Mouse (Mus musculus) MEL (cell line): Measurements from ENCODE around the gene Gtse1.

ENCODE experiments used
- CHD1 ChIP-seq: IDR thresholded peaks from 2 replicates; pipeline ENCODE4 v1.6.1; 2012; ENCODE audit warnings: low read depth, mild to moderate bottlenecking, inconsistent platforms, low read length, improper control_type of control experiment
- CTCF ChIP-seq, 3 experiments: IDR thresholded peaks in 2 of 3; conservative IDR thresholded peaks in 1 of 3; 2 replicates each; pipeline ENCODE4 v1.5.1; 2011 to 2012; ENCODE audit warnings: low read length in 3 of 3, low read depth in 2 of 3, mild to moderate bottlenecking in 2 of 3, improper control_type of control experiment in 1 of 3, inconsistent platforms in 1 of 3, mixed read lengths in 1 of 3, moderate library complexity in 1 of 3; ENCODE audit not compliant: control insufficient read depth in 1 of 3, insufficient read depth in 1 of 3, poor library complexity in 1 of 3, severe bottlenecking in 1 of 3
- GABPA ChIP-seq: IDR thresholded peaks from 2 replicates; pipeline ENCODE4 v1.6.1; 2012; ENCODE audit warnings: low read depth, mild to moderate bottlenecking, inconsistent platforms, low read length, improper control_type of control experiment, moderate library complexity
- GATA1 ChIP-seq: IDR thresholded peaks from 2 replicates; pipeline ENCODE4 v1.6.1; 2011; ENCODE audit warnings: low read depth, low read length, improper control_type of control experiment
- MAX ChIP-seq: IDR thresholded peaks from 2 replicates; pipeline ENCODE4 v1.6.1; 2011; ENCODE audit warnings: low read length, improper control_type of control experiment
- MAZ ChIP-seq: IDR thresholded peaks from 2 replicates; pipeline ENCODE4 v1.6.1; 2012; ENCODE audit warnings: low read depth, mild to moderate bottlenecking, inconsistent platforms, low read length, improper control_type of control experiment
- MYC ChIP-seq: IDR thresholded peaks from 2 replicates; pipeline ENCODE4 v1.6.1; 2011; ENCODE audit warnings: low read depth, mild to moderate bottlenecking, low read length, improper control_type of control experiment, moderate library complexity
- POLR2A ChIP-seq, 2 experiments: IDR thresholded peaks; 2 replicates each; pipeline ENCODE4 v1.6.1; 2011 to 2012; ENCODE audit warnings: low read length in 2 of 2, mild to moderate bottlenecking in 2 of 2, control low read depth in 1 of 2, improper control_type of control experiment in 1 of 2, low read depth in 1 of 2, moderate library complexity in 1 of 2; ENCODE audit not compliant: control insufficient read depth in 1 of 2, insufficient read depth in 1 of 2, poor library complexity in 1 of 2
- POLR2AphosphoS2 ChIP-seq: IDR thresholded peaks from 2 replicates; pipeline ENCODE4 v1.6.1; 2011; ENCODE audit warnings: low read length, improper control_type of control experiment
- POLR2AphosphoS5 ChIP-seq: IDR thresholded peaks from 2 replicates; pipeline ENCODE4 v1.6.1; 2012; ENCODE audit warnings: low read depth, borderline replicate concordance, mild to moderate bottlenecking, inconsistent platforms, low read length, moderate library complexity, mixed read lengths
- RAD21 ChIP-seq: IDR thresholded peaks from 2 replicates; pipeline ENCODE4 v1.6.1; 2011; ENCODE audit warnings: mild to moderate bottlenecking, low read depth, low read length, improper control_type of control experiment
- SIN3A ChIP-seq: IDR thresholded peaks from 2 replicates; pipeline ENCODE4 v1.6.1; 2012; ENCODE audit warnings: low read length, improper control_type of control experiment, inconsistent platforms
- ZC3H11A ChIP-seq: IDR thresholded peaks from 2 replicates; pipeline ENCODE4 v1.6.1; 2012; ENCODE audit warnings: low read depth, mild to moderate bottlenecking, inconsistent platforms, low read length, improper control_type of control experiment
- ZKSCAN1 ChIP-seq: IDR thresholded peaks from 2 replicates; pipeline ENCODE4 v1.6.1; 2012; ENCODE audit warnings: low read depth, mild to moderate bottlenecking, inconsistent platforms, low read length, improper control_type of control experiment, moderate library complexity

DNA sequence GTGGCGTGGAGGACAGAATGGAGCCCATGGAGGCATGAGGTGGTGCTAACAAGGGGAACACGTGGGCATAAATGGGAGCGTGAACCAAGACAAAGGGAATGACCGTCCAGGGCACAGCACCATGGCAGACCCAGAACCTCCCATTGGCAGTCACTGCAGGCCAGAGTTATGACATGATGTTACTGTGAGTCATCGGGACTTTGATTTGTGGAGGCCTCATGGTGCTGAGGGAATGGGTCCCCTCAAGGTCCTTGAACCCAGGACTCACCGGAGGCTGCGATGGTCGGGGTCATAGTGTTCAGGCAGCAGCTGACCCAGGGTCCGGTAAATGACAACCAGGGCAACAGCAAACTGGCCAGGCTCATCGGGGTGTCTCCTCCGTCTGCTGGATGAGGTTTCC, 62.3 kb downstream of the Gtse1 start:
- TF ChIP-seq POLR2AphosphoS2 (no peak), RAD21 (no peak), POLR2A (IDR thresholded peaks at IDR 0.05; ENCODE audit: control insufficient read depth in 1 of 2, insufficient read depth in 1 of 2, low read depth in 1 of 2, low read length in 2 of 2, poor library complexity in 1 of 2) (no peak), MAZ (no peak), GATA1 (no peak), POLR2AphosphoS5 (no peak), GABPA (no peak), CTCF (IDR thresholded peaks at IDR 0.05 in 2 of 3, conservative IDR thresholded peaks at IDR 0.05 in 1 of 3; ENCODE audit: control insufficient read depth in 1 of 3, insufficient read depth in 1 of 3, low read depth in 2 of 3, low read length in 3 of 3, poor library complexity in 1 of 3, severe bottlenecking in 1 of 3) (no peak), ZC3H11A (no peak), ZKSCAN1 (no peak), SIN3A (no peak), CHD1 (no peak), MYC (no peak), MAX (no peak)
